Mouse (Mus musculus): ENCODE data around the gene Srsf3. TPM values are rescaled to one million over a fixed set of nuclear protein-coding genes. Genes with fewer than 3 reads are reported as not detected.

Srsf3 gene
- total and polyA plus RNA-seq, 3 experiments, result 94.0 to 183 (median 149) TPM

DNA sequence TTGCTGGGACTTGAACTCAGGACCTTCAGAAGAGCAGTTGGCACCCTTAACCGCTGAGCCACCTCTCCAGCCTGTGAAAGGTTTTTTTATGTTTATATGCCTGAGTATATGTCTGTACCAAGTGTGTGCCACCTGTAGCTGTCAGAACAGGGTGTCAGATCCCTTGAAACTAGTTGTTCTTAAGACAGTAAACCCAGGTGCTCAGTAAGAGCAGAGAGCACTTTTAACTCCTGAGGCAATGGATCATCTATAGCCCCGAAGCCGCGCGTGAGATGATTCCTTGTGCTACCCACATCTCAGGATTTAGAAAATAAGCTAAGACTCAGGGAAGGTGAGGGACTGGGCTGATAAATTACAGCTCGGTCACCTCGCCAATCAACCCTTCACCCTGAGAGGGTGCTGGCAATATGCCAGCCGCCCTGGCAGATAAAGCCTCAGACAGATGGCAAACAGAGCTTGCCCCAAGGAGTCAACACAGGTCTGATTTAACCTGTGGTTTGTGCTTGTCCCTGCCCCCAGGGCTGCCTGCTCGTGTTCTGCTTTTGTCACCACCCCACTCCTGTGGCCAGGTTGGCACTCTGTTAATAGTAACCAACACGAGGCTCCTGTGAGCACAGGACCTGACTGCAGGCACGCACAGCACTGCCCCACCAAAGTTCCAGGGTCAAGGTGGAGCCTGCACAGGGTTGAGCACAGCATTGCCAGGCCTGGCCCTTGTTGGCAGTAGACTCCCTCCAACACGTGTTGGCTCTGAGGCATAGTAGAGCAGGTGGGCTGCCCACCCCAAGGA, 13.5 kb downstream of the Srsf3 start:
- DNase-seq, result peak; percentile 60

DNA sequence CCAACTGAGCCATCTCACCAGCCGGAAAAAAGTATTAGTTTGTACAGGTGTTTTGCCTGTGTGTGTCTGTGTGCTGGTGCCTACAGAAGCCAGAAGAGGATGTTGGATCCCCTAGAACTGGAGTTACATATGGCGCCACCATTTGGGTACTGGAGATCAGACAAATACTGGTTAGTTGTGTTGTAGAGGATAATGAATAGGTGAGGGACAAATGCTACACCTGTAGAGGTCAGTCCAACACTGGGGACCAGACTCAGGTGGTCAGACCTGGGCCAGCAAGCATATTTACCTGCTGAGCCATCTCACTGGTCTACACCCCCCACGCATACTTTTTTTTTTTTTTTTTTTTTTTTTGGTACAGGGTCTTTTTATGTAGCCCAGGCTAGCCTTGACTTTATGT, 14.4 kb downstream of the Srsf3 start:
- DNase-seq, result no peak

DNA sequence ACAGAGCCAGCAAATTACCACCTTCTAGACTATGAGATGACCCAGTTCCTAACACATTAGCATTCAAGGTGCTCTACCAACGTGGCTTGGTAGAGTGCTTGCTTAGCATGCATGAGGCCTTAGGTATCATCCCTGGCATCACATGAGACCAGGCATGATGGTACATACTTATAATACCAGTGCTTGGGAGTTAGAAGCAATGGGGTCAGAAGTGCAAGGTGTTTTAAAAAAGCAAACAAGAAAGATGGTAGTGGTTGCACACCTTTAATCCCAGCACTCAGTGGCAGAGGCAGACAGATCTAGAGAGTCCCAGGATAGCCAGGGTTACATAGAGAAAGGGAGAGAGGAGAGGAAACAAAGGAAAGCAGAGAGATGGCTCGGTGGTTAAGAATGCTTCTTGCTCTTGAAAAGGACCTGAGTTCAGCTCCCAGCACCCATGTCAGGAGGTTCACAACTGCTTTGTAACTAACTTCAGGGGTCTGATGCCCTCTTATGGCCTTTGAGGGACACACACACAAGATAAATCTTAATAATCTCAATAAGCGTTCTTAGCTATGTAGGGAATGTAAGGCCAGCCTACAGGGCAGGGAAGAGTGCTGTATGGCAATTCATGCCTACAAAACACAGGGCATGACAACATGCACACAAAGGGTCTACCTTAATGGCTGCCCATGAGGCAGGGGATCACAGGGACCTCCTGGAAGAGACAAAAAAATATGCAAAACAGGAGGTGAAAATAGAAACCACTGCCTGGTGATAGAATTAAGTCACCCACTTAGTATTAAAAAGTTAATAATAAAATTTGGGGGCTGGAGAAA, 15.5 kb downstream of the Srsf3 start:
- DNase-seq, result no peak

DNA sequence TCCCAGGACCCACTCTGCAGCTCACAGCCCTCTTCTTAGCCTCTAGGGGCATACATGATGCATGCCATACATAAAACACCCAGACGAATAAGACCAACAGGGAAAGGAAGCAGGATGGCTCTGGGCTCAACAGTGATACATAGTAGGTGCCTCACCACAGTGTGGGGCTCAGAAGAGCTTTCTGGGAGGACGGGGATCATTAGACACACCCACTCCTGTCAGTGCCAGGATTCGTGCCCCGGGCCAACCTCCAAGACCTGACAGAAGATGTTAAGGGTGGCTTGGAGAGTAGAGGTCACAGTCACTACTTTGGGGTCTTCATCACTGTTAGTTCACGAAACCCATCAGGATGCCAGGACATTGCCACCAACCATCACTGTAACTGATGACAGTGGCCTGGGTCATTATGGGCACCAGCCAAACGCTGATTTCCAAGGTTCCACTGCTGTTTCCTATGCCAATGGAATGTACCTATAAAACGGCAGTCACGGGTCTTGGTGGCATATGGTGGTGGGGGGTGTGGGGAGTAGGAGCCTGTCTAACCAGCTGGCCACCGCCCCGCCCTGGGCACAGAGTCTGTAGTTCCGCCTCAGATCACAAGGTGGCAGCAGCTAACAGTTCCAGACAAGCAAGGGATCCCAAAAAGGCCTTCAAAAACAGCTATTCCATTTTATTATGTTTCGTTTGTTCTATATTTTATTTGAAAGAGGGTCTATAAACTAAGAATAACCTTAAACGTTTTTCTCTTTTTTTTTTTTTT, 16.5 kb downstream of the Srsf3 start:
- DNase-seq, result peak; percentile 84

DNA sequence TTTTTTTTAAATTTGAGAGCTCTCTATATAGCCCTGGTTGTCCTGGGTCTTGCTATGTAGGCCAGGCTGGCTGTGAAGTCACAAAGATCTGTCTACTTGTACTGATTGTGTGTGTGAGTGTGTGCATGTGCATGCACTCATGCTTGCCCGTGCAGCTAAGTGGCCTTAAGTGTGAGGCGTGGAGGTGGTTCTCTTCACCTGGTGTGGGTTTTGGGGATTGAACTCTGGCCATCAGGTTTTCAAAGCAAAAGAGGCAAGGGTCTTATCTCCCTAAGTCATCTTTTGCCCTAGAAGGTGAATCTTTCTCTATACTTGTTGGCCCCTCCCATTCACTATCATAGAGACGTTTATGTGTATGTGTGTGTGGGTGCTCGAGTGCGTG, 17.1 kb downstream of the Srsf3 start:
- DNase-seq, result no peak

DNA sequence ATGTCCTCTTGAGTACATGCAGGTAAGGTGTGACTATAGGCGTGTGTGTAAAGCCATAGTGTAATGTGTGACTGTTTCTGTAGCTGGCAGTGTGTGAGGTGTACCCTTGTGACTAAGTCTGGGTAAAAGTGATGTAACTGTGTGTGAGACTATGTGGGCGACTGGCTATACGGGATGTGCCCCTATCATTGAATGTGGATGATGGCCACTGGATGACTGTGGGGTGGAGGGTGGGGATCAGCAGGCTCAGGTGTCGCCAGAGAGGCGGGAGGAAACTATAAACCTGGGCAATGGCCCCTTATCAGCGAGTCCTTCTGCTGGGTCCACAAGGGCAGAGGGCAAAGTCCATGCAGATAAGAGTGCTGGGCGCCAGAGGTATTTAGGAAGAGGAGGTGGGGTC, 17.5 kb downstream of the Srsf3 start:
- no peak for DNase-seq

DNA sequence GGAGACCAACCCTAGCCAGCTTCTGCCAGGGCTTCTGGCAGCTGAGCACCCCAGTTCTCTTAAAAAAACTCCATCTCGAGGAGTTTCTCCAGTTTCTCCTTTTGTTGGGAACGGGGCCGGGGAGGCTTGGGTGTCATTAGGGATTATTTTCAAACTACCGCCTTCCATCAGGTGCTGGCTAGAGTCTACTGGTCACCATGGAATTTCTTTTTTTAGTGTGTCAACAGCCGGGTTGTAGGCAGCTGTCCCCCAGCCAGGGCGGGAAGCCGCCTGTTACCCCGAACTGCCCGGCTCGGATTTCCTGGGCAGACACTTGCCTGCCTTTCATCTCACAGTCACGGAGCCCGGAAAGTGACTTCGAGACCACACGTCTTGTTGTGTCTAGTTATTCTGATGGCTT, 18.4 kb downstream of the Srsf3 start:
- DNase-seq, result no peak

DNA sequence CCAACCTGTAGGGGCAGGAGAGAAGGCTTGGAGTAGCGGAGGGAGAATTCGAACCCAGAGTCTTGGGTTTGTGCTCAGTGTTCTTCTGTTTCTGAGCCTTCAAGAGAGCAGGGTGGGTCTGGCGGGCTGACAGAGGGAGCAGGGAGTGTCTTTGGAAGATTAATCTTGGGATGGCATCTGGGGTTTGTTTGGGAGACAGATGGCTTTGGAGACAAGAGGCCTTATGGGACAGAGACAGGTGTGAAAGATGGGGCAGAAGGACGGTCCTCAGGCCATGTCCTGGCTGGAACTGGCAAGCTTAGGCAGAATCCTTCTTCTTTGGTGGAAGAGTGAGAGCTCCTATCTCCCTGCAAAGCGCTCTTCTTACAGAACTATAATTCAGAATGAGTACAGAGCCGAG, 20.6 kb downstream of the Srsf3 start:
- no peak for DNase-seq

DNA sequence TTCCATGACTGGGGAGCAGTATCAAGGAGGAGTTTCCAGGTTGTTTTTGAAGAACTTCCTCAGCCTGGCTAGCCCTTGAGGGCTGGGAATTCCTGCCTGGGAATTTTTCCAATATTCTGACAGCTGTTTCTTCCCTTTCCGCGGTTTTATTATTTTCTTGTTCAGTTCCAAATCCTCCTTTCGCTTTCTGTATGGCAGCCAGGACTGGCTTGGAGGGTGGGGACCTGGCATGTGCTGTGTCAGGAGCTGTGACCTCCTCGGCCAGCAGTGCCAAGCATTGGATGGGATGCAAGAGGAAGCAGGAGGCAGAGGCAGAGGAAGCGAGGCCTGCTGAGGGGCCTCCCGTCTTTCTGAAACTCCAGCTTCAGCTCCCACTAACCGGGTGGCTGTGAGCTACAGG, 21.4 kb downstream of the Srsf3 start:
- DNase-seq, result peak; percentile 71

DNA sequence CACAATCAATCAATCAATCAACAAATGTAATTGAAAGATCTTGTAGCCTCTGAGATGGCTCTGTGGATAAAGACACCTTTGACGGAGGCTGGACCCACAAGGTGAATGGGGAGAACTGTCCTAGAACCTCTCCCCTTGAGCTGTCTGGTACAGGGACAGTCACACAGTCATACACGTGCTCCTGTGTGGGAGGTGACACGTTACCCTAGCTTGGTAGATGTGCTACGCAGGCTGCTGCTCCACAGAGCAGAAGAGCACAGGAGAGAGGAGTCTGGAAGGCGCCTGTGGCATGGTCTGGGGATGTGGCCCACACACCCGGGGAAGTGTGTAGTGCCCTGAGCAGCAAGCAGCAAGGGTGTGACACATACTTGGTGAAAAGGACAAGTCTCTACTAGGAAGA, 22.0 kb downstream of the Srsf3 start:
- no peak for DNase-seq

DNA sequence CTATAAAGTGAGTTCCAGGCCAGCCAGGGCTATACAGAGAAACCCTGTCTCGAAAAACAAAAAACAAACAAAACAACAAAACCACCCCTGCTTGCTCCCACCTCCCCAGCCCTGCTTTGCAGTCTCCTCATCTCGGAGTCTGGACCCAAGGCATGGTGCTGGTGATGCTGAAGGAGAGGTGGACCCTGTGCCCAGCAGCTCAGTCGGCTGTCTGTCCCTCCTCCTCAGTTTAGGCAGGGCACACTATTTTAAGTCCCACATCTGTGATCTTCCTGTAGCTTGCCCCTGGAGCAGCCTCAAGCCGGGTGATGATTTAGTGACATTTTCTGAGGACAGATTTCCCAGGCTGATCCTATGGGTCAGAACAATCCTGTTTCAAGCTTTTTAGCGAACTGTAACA, 23.2 kb downstream of the Srsf3 start:
- no peak for DNase-seq

DNA sequence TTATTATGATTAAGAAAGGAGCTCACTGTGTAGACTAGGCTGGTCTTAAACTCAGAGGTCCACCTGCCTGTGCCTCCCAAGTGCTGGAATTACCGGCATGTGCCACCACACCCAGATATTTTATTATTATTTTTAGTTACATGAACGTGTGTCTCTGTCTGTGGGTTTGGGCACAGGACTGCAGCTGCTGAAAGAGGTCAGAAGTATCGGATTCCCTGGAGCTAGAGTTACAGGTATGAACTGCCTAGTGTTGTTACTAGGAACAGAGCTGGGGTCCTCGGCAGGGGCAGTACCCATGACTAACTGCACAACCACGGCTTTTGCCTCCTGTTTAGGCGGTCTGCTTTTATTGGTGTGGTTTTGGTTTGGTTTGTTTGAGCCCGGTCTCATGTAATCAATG, 23.8 kb downstream of the Srsf3 start:
- DNase-seq, result no peak

DNA sequence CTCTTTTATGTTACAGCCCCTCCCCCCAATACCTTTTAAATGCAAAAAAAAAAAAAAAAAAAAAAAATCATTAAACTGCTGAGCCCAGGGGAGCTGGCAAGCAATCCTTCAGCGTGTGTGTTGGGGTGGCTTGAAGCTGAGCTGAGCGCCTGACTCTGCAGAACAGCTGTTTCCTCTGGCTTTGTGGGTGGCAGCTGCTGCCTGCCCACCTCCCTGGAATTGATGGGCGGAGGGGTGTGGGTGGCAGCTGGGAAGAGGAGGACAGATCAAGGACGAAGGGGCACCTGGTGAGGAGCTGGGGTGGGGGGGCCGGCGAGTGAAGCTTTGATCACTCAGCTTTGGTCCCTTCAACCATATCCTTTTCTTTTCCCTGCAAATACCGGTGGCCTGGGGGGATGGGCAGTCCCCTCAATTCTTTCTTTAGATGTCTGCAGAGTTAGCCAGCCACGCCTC, 24.3 kb downstream of the Srsf3 start:
- DNase-seq, result no peak

DNA sequence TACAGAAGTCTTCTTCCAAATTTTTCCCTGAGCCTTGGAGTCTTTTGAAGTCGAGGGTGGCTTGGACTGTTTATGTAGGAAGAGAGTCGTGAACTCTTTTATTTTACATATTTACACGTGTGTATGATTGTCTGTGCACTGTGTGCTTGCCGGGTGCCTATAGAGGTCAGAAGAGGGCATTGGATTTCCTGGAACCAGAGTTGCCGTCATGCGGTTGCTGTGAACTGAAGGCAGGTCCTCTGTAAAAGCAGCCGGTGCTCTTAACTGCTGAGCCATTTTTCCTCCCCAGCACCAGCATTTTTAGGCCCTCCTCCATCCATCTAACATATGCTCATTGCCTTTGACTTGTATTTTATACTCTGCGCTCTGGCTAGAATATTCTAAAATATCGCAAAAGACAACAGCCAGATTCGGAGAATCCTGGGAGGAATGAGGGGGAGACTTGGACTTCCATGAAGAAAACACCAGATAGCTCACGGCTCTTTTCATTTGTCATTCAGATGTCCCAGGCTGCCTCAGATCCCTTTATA, 25.0 kb downstream of the Srsf3 start:
- no peak for DNase-seq

DNA sequence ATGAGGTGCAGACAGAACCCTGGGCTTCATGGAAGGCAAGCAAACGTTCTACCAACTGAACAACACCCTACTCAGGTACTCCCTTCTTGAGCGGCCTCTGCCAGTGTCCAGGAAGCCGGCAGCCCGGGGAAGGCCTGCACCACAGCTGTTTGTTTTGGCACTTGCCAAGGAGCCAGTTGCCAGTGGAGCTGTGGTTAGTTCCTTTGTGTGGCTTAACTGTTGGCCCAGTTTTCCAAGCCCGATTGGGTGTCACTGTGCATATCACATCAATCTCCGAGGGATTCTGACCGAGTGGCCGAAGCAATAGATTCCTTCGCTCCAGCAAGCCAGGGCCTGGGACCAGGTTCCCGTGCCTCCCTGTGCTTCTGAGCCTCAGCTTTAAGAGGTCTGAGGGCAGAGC, 25.5 kb downstream of the Srsf3 start:
- peak; percentile 77 for DNase-seq

DNA sequence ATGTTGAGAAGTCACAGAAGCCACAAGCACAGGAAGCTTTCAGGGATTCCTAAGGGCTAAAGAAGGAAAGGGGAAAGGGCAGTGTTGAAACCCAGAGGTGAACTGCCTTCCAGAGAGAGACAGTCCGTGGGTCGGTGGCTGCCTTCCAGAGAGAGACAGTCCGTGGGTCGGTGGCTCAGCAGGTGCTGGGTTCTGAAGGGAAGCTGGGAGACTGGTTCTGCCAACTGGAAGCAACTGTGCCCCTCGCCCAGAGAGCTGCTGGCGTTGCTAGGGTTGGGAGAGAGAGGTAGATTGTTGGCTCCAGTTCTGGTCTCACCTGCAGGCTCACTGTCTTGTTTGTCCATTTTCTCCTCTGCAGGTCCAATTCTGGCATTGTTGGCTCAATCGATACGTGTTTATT, 26.1 kb downstream of the Srsf3 start:
- DNase-seq, result no peak

DNA sequence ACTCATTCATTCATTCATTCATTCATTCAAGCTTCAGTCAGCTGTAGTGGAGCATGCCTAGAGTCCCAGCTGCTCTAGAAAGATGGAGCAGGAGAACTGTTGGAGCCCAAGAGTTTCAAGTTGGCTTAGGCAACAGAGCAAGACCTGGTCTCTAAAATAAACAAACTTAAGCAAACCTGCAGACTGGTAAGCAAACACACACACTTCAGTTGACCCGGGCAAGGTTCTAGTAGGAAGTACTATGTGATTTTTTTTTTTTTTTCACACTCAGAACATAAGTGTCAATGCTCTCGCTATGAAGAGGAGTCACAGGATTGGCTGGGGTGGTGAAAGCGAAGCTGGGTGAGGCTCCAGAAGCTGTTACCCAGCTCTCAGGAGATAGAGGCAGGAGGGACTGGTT, 27.2 kb downstream of the Srsf3 start:
- DNase-seq, result no peak

DNA sequence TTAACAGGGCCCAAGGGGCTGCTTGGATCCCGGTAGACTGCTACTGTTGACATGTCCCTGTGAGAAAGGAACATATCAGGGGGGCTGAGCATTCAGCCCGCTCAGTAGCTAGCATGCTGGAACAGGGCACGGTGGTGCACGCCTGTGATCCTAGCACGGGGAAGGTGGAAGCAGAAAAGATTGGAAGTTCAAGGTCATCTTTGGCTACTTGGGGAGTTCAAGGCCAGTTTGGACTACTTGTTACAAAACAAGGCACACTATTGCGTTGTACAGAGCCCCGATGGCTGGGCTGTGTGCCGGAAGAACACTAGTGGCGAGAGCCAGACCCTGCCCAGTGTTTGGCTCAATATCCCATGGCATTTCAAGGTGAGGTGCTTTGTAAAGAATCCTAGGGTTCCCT, 28.5 kb downstream of the Srsf3 start:
- DNase-seq, result no peak

DNA sequence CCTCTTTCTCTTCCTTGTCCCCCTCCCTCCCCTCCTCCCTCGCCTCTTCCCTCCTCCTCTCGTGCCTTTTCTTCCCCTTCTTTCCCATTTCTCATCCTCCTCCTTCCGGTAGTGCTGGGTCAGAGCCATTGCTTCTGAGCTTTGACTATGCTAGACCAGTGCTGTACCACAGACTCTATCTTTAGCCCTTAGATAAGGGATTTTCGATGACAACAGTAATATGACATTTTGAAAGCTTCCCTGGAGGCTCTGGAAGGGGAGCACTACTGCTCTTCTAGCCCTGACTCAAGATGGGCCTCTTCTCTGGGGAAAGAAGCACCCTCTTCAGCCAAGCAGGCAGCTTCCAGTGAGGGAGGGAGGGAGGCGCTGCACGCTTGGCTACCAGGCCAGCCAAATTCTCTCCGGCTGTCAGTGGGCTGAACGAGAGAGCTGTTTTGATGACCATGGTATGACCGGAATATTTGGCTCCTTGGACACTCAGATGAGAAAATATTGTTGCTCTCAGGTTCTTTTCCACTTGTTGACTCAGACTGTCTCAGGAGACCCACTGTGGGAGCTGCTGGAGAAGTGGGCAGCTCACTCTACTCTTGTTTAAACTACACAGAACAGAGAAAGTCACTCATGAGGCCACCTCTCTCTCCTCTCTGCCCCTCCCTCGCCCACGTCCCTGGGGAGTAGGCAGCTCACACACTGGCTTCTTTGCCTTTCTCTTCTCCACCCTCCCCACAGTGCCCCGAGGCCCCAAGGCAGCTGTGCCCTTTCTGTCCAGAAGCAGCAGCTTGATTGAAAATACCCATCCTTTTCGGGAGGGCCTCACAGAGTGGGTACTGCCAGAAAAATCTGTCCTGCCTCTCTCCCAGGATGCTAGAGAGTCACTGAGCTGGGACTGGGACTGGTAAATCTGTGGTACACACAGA, 29.9 kb downstream of the Srsf3 start:
- DNase-seq, result no peak

DNA sequence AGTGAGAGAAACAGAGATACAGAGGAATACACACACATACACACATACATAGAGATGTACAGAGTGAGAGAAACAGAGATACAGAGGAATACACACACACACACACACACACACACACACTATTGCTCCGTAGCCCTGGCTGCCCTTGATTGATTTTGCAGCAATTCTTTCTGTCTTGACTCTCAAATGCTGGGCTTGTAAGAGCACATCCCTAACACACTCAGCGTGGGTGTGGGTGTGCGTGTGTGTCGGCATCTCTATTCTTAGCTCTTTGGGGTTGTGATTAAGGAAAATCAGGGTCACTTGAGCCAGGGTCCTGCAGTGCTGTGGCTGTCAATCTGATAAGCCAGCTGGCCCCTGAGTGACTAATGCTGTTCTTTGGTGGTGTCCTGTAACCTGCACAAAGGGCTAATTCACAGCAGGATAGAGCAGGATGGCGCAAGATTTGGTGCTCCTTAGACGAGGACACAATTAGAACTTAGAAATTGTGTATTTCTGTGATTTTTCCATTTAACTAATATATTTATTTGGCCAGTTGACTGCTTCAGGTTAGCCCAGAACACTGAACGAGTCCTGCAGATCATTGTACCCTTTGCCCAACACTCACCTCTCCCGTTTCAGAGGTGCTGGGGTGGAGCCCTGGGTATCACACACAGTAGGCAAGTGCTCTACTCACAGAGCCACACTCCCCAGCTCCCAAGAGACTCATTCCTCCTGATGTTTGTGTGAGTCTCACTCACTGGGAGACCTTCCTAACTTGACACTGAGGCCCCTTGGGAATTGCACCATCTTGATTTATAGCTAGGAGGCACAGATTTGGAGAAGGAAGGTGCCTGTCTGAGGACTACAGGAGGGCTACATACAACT, 30.9 kb downstream of the Srsf3 start:
- no peak for DNase-seq

DNA sequence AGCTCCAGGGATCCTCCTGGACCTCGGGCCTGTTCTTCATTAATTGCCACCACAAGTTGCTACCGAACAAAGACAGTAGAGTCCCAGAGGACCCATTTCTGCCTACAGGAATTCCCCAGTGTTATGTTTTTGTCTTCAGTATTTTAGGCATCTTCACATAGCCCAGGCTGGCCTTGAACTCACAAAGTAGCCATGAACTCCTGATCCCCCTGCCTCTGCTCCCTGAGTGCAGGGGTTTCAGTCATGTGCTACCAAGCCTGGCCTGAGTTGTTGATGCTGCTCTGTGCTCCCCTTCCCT, 31.5 kb downstream of the Srsf3 start:
- no peak for DNase-seq
